Mouse (Mus musculus): ENCODE results near the gene Ilk. TPM values are rescaled to one million over a fixed set of nuclear protein-coding genes. Genes with fewer than 3 reads are reported as not detected.
"Not testable (repeated sequence)": the region's sequence is repeated elsewhere in the genome, so short reads cannot be mapped to it uniquely, and the experiment has no call there.

The Ilk gene
- polyA plus RNA-seq, 1 experiment from 2014 or later = 403 TPM

DNA sequence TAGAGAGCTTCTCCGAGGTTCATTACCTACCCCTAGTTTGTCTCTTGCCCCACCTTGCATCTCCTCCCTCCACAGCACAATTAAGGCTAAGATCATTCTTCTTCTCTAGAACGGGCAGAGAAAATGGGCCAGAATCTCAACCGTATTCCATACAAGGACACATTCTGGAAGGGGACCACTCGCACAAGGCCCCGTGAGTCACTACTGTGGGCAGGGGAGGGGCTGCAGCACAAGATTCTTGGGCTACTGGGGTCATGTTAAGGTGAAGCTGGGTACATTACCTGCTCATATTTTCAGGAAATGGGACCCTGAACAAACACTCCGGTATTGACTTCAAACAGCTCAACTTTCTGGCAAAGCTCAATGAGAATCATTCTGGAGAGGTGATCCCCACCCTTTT, 4.5 kb downstream of the Ilk start:
- Histone ChIP-seq H3K36me3 (ENCODE audit: control insufficient read depth, insufficient read depth) (peaks cover 18% of the 10 kb centered on the region), H3K4me2 (ENCODE audit: low read depth, low read length) (no peak overlapping the region), H3K27ac (ENCODE audit: low read length) (no peak overlapping the region), H3K9me3 (replicated peaks; ENCODE audit: control insufficient read depth, low read length) (no peaks in the 10 kb centered on the region), H3K4me3 (ENCODE audit: low read length) (no peak overlapping the region), H3K9ac (ENCODE audit: low read length) (no peak overlapping the region), H3K4me1 (ENCODE audit: control insufficient read depth, insufficient read depth, low read length) (peaks cover 27% of the 10 kb centered on the region), H3K27me3 (ENCODE audit: control insufficient read depth, insufficient read depth, low read length) (no peaks in the 10 kb centered on the region)
- 83% methylated on average over 6 of the region's 6 CpGs for WGBS
- ATAC-seq (replicated peaks; ENCODE audit: extremely low read depth, insufficient read depth, low FRiP score) = no peak

DNA sequence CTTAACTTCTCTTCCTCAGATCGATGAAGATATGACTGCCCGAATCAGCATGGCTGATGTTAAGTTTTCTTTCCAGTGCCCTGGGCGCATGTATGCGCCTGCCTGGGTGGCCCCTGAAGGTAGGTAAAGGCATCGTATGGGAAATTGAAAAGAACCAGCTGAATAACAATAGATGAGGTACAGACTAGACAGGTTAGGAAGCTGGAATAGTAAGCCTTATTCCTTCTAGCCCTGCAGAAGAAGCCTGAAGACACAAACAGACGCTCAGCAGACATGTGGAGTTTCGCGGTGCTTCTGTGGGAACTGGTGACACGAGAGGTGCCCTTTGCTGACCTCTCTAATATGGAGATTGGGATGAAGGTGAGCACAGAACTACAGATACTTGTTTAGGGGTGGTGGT, 5.6 kb downstream of the Ilk start:
- WGBS = 86% methylated on average over 9 of the region's 9 CpGs

DNA sequence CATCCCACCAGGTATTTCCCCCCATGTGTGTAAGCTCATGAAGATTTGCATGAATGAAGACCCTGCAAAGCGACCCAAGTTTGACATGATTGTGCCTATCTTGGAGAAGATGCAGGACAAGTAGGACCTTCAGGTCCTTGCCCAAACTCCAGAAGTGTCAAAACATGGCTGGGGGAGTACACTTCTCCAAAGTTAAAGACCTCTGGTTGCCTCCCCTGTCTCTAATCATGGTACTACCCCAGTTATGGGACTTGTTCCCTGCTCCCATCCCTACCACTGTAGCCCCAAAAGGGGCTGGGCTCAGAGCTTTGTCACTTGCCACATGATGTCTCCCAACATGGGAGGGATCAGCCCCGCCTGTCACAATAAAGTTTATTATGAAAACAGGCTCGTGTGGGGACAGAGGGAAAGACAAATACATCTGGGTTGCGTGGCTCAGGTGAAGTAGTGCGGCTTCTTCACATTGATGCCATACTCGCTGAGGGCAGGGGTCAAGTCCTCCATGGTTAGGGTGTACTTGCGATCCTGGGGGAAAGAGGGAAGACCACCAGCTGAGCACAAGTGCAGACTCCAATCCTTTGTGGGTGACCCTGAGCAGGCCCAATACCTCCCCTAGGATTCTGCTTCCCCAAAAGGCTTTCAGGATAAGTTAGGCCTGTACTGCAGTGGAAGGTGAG, 6.3 kb downstream of the Ilk start:
- peaks cover 25% of the 10 kb centered on the region for H3K4me1 ChIP-seq (ENCODE audit: control insufficient read depth, insufficient read depth, low read length)
- not testable (repeated sequence) for H3K4me3 ChIP-seq (ENCODE audit: low read length); ATAC-seq (replicated peaks; ENCODE audit: extremely low read depth, insufficient read depth, low FRiP score); H3K9ac ChIP-seq (ENCODE audit: low read length); H3K27ac ChIP-seq (ENCODE audit: low read length); H3K4me2 ChIP-seq (ENCODE audit: low read depth, low read length); H3K27me3 ChIP-seq (ENCODE audit: control insufficient read depth, insufficient read depth, low read length); H3K9me3 ChIP-seq (replicated peaks; ENCODE audit: control insufficient read depth, low read length)
- 83% methylated on average over 7 of the region's 7 CpGs for WGBS
- peaks cover 25% of the 10 kb centered on the region for H3K36me3 ChIP-seq (ENCODE audit: control insufficient read depth, insufficient read depth)

More for the DNA sequence above, 5.6 kb downstream of the Ilk start:
- H3K36me3 ChIP-seq (ENCODE audit: control insufficient read depth, insufficient read depth) = peaks cover 25% of the 10 kb centered on the region
- H3K4me2 ChIP-seq (ENCODE audit: low read depth, low read length) = no peak overlapping the region
- no peak overlapping the region for H3K4me3 ChIP-seq (ENCODE audit: low read length)
- H3K9me3 ChIP-seq (replicated peaks; ENCODE audit: control insufficient read depth, low read length) = no peaks in the 10 kb centered on the region
- ATAC-seq (replicated peaks; ENCODE audit: extremely low read depth, insufficient read depth, low FRiP score) = no peak
- no peak overlapping the region for H3K27ac ChIP-seq (ENCODE audit: low read length)
- H3K27me3 ChIP-seq (ENCODE audit: control insufficient read depth, insufficient read depth, low read length) = no peaks in the 10 kb centered on the region
- H3K9ac ChIP-seq (ENCODE audit: low read length) = no peak overlapping the region
- peaks cover 27% of the 10 kb centered on the region for H3K4me1 ChIP-seq (ENCODE audit: control insufficient read depth, insufficient read depth, low read length)

DNA sequence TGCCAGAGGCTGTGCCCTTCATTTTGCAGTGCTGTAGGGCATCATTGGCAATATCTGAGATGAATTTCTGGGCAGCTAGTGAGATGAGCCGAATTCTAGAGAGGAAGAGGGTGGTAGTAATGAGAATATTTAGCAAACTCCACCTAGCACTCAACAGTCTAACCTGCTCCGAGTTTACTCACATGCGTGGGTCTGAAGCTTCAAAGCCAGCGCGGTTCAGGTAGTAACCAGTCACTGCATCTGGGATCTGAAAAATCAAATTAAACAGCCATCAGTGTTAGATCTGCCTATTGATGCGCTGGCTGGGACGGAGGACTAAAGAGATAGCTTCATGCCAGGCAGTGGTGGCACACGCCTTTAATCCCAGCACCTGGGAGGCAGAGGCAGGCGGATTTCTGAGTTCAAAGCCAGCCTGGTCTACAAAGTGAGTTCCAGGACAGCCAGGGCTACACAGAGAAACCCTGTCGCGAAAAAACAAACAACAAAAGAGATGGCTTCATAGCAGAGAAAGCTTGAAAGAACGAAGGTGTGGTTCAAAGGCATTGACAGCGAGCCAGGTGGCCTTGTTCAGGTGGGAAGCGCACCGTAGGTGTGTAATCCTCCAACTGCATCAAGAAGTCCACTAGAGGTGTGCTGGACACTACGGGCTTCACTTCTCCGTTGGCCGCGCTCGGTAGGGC, 7.0 kb downstream of the Ilk start:
- not testable (repeated sequence) for H3K9me3 ChIP-seq (replicated peaks; ENCODE audit: control insufficient read depth, low read length); ATAC-seq (replicated peaks; ENCODE audit: extremely low read depth, insufficient read depth, low FRiP score); H3K27me3 ChIP-seq (ENCODE audit: control insufficient read depth, insufficient read depth, low read length)
- H3K4me3 ChIP-seq (ENCODE audit: low read length) = peak overlapping the region; percentile 90
- peak overlapping the region; percentile 91 for H3K4me2 ChIP-seq (ENCODE audit: low read depth, low read length)
- peak overlapping the region; percentile 95 for H3K9ac ChIP-seq (ENCODE audit: low read length)
- 32% methylated on average over 20 of the region's 20 CpGs for WGBS
- peak overlapping the region; percentile 87 for H3K27ac ChIP-seq (ENCODE audit: low read length)
- peaks cover 23% of the 10 kb centered on the region for H3K4me1 ChIP-seq (ENCODE audit: control insufficient read depth, insufficient read depth, low read length)
- H3K36me3 ChIP-seq (ENCODE audit: control insufficient read depth, insufficient read depth) = peaks cover 25% of the 10 kb centered on the region

- H3K9me3 ChIP-seq (replicated peaks; ENCODE audit: control insufficient read depth, low read length) = no peaks in the 10 kb centered on the region
- peak within 1 kb of the TSS; percentile 91 for H3K4me2 ChIP-seq (ENCODE audit: low read depth, low read length)
- peak; percentile 97 for ATAC-seq (replicated peaks; ENCODE audit: extremely low read depth, insufficient read depth, low FRiP score)
- H3K27ac ChIP-seq (ENCODE audit: low read length) = peak within 1 kb of the TSS; percentile 87
- peak within 1 kb of the TSS; percentile 90 for H3K4me3 ChIP-seq (ENCODE audit: low read length)
- H3K9ac ChIP-seq (ENCODE audit: low read length) = peak within 1 kb of the TSS; percentile 95
- H3K27me3 ChIP-seq (ENCODE audit: control insufficient read depth, insufficient read depth, low read length) = no peaks in the 10 kb centered on the region
- WGBS = 1% methylated on average over 67 of the region's 67 CpGs
- peaks cover 17% of the 10 kb centered on the region for H3K4me1 ChIP-seq (ENCODE audit: control insufficient read depth, insufficient read depth, low read length)
- peaks cover 25% of the 10 kb centered on the region for H3K36me3 ChIP-seq (ENCODE audit: control insufficient read depth, insufficient read depth)
Observed at GRCm38 (mm10) chr7:105743926-105744590, 7.7 kb downstream of the Ilk start, which contains the start of gene Taf10. Gene Taf10, minus strand, starts transcription at chr7:105744361.

DNA sequence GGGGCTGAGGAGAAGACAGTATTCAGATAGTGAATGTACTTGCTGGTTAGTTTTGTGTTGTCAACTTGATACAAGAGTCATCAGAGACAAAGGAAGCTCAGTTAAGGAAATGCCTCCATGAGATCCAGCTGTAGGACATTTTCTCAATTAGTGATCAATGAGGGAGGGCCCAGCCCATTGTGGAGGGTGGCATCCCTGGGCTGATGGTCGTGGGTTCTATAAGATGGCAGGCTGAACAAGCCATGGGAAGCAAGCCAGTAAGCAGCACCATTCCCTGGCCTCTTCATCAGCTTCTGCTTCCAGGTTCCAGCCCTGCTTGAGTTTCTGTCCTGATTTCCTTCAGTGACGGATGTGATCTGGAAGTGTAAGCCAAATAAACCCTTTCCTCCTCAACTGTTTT, 11.4 kb downstream of the Ilk start:
- no peak for ATAC-seq (replicated peaks; ENCODE audit: extremely low read depth, insufficient read depth, low FRiP score)
- Histone ChIP-seq H3K9ac (ENCODE audit: low read length) (no peak overlapping the region), H3K36me3 (ENCODE audit: control insufficient read depth, insufficient read depth) (peaks cover 10% of the 10 kb centered on the region), H3K4me2 (ENCODE audit: low read depth, low read length) (no peak overlapping the region), H3K4me3 (ENCODE audit: low read length) (no peak overlapping the region), H3K27ac (ENCODE audit: low read length) (no peak overlapping the region), H3K27me3 (ENCODE audit: control insufficient read depth, insufficient read depth, low read length) (no peaks in the 10 kb centered on the region), H3K9me3 (replicated peaks; ENCODE audit: control insufficient read depth, low read length) (no peaks in the 10 kb centered on the region), H3K4me1 (ENCODE audit: control insufficient read depth, insufficient read depth, low read length) (peaks cover 20% of the 10 kb centered on the region)
- WGBS = 58% methylated on average over 2 of the region's 2 CpGs

GRCm38 (mm10) chr7:105751491-105752433, 15.4 kb downstream of the Ilk start, which contains the start of gene Tpp1:
Gene Tpp1, minus strand, starts transcription at chr7:105752235.
- ATAC-seq (replicated peaks; ENCODE audit: extremely low read depth, insufficient read depth, low FRiP score) = peak; percentile 93
- H3K27me3 ChIP-seq (ENCODE audit: control insufficient read depth, insufficient read depth, low read length) = no peaks in the 10 kb centered on the region
- H3K4me2 ChIP-seq (ENCODE audit: low read depth, low read length) = peak within 1 kb of the TSS; percentile 87
- peak within 1 kb of the TSS; percentile 36; the same call in 1 of the 2 replicates for H3K27ac ChIP-seq (ENCODE audit: low read length)
- peaks cover 8% of the 10 kb centered on the region for H3K4me1 ChIP-seq (ENCODE audit: control insufficient read depth, insufficient read depth, low read length)
- WGBS = 18% methylated on average over 20 of the region's 20 CpGs
- peak within 1 kb of the TSS; percentile 75 for H3K4me3 ChIP-seq (ENCODE audit: low read length)
- peak within 1 kb of the TSS; percentile 84 for H3K9ac ChIP-seq (ENCODE audit: low read length)
- H3K9me3 ChIP-seq (replicated peaks; ENCODE audit: control insufficient read depth, low read length) = no peaks in the 10 kb centered on the region
- H3K36me3 ChIP-seq (ENCODE audit: control insufficient read depth, insufficient read depth) = peaks cover 4% of the 10 kb centered on the region

GRCm38 (mm10) chr7:105752716-105753115, 16.3 kb downstream of the Ilk start:
- no peaks in the 10 kb centered on the region for H3K27me3 ChIP-seq (ENCODE audit: control insufficient read depth, insufficient read depth, low read length)
- no peaks in the 10 kb centered on the region for H3K9me3 ChIP-seq (replicated peaks; ENCODE audit: control insufficient read depth, low read length)
- H3K4me3 ChIP-seq (ENCODE audit: low read length) = no peak overlapping the region
- H3K4me2 ChIP-seq (ENCODE audit: low read depth, low read length) = no peak overlapping the region
- H3K4me1 ChIP-seq (ENCODE audit: control insufficient read depth, insufficient read depth, low read length) = peaks cover 8% of the 10 kb centered on the region
- no peak overlapping the region for H3K9ac ChIP-seq (ENCODE audit: low read length)
- H3K36me3 ChIP-seq (ENCODE audit: control insufficient read depth, insufficient read depth) = peaks cover 3% of the 10 kb centered on the region
- 80% methylated on average over 2 of the region's 2 CpGs for WGBS
- no peak for ATAC-seq (replicated peaks; ENCODE audit: extremely low read depth, insufficient read depth, low FRiP score)
- no peak overlapping the region for H3K27ac ChIP-seq (ENCODE audit: low read length)
